Mouse (Mus musculus) stomach, postnatal 0 days (tissue): ENCODE results near the gene Wnt7a. TPM values are rescaled to one million over a fixed set of nuclear protein-coding genes. Genes with fewer than 3 reads are reported as not detected.

Source experiments
- ATAC-seq: fragments of 200-750 bp; cut with Nextera tagmentation; 2 replicates; pipeline ENCODE4 v1.8.0; 2017; ENCODE audit not compliant: low FRiP score, low TSS enrichment
- DNase-seq: peaks from one replicate; pipeline ENCODE4 v3.0.0-alpha.2; 2016; ENCODE audit warnings: low spot score
- H3K27ac ChIP-seq: fragments of 300-500 bp; sonication (generic); replicated peaks from 2 replicates; pipeline ENCODE4 v1.5.1; 2014; ENCODE audit warnings: mild to moderate bottlenecking, control low read depth
- H3K27me3 ChIP-seq: fragments of 300-500 bp; sonication (generic); 2 replicates; pipeline ENCODE4 v1.6.1; 2014; ENCODE audit warnings: low read length; ENCODE audit not compliant: control insufficient read depth, insufficient read depth
- H3K36me3 ChIP-seq: fragments of 300-500 bp; sonication (generic); 2 replicates; pipeline ENCODE4 v1.6.1; 2014; ENCODE audit warnings: low read length, mixed read lengths; ENCODE audit not compliant: control insufficient read depth, insufficient read depth
- H3K4me1 ChIP-seq: fragments of 300-500 bp; sonication (generic); replicated peaks from 2 replicates; pipeline ENCODE4 v1.6.1; 2014; ENCODE audit warnings: antibody characterized with exemption; ENCODE audit not compliant: control insufficient read depth, insufficient read depth
- H3K4me2 ChIP-seq: fragments of 300-500 bp; sonication (generic); replicated peaks from 2 replicates; pipeline ENCODE4 v1.6.1; 2014; ENCODE audit warnings: low read depth, mild to moderate bottlenecking, control low read depth, moderate library complexity
- H3K4me3 ChIP-seq: fragments of 300-500 bp; sonication (generic); 2 replicates; pipeline ENCODE4 v1.5.1; 2014; ENCODE audit warnings: low read depth, low read length, control low read depth
- H3K9ac ChIP-seq: fragments of 300-500 bp; sonication (generic); 2 replicates; pipeline ENCODE4 v1.6.1; 2014; ENCODE audit warnings: mild to moderate bottlenecking, low read length, control low read depth, mixed read lengths
- H3K9me3 ChIP-seq: fragments of 300-500 bp; sonication (generic); 2 replicates; pipeline ENCODE4 v1.6.1; 2016; ENCODE audit warnings: low read length; ENCODE audit not compliant: control insufficient read depth
- CTCF ChIP-seq: IDR thresholded peaks from 2 replicates; pipeline ENCODE4 v1.5.1; 2016; ENCODE audit warnings: antibody characterized with exemption, low read depth, mild to moderate bottlenecking, moderate library complexity
- EP300 ChIP-seq: optimal IDR thresholded peaks from 2 replicates; pipeline ENCODE3; 2016; ENCODE audit warnings: antibody characterized with exemption
- WGBS: fragments of 180-500 bp; shearing (Covaris S2); extraction: QIAGEN DNeasy Blood & Tissue Kit; methylation state at CpG from one replicate; pipeline ENCODE4 v1.1.7; 2014; 5-methylcytosine and 5-hydroxymethylcytosine counted together
- polyA plus RNA-seq: library from polyadenylated mRNA; unstranded; fragments of >200 nt; fragmentation: Nextera tagmentation; extraction: Ambion mirVana; gene quantifications from 2 replicates; pipeline ENCODE4 v1.2.1, GENCODE M21; 2015

Wnt7a gene
- polyA plus RNA-seq, 1 experiment from 2014 or later = not detected

- ATAC-seq = no peak
Measured at GRCm38 (mm10) chr6:91346071-91346905, 64.9 kb downstream of the Wnt7a start.

GRCm38 (mm10) chr6:91345091-91345490 lies 66.1 kb downstream of the Wnt7a start:
- WGBS = 68% methylated on average over 5 of the region's 5 CpGs
- H3K4me3 ChIP-seq = no peak overlapping the region
- no peaks in the 10 kb centered on the region for H3K9me3 ChIP-seq
- ATAC-seq = no peak
- TF ChIP-seq EP300 (no peak), CTCF (no peak)
- H3K27ac ChIP-seq = no peak overlapping the region
- H3K4me1 ChIP-seq = no peaks in the 10 kb centered on the region
- DNase-seq = no peak
- H3K27me3 ChIP-seq = no peaks in the 10 kb centered on the region
- H3K9ac ChIP-seq = no peak overlapping the region
- H3K36me3 ChIP-seq = no peaks in the 10 kb centered on the region
- H3K4me2 ChIP-seq = no peak overlapping the region

More at GRCm38 (mm10) chr6:91346071-91346905, 64.9 kb downstream of the Wnt7a start:
- Histone ChIP-seq H3K27me3 (no peaks in the 10 kb centered on the region), H3K4me1 (no peaks in the 10 kb centered on the region), H3K4me2 (no peak overlapping the region), H3K36me3 (no peaks in the 10 kb centered on the region), H3K9ac (no peak overlapping the region), H3K27ac (no peak overlapping the region), H3K9me3 (no peaks in the 10 kb centered on the region), H3K4me3 (no peak overlapping the region)
- whole genome bisulfite sequencing = 52% methylated on average over 10 of the region's 10 CpGs
- no peak for TF ChIP-seq EP300
- TF ChIP-seq CTCF = no peak
- no peak for DNase-seq

- ATAC-seq (no peak), DNase-seq (no peak)
- Histone ChIP-seq H3K9me3 (no peaks in the 10 kb centered on the region), H3K4me1 (no peaks in the 10 kb centered on the region), H3K27me3 (no peaks in the 10 kb centered on the region), H3K4me2 (no peak overlapping the region), H3K4me3 (no peak overlapping the region), H3K9ac (no peak overlapping the region), H3K36me3 (no peaks in the 10 kb centered on the region), H3K27ac (no peak overlapping the region)
- WGBS = 65% methylated on average over 8 of the region's 8 CpGs
- TF ChIP-seq EP300 (no peak), CTCF (no peak)
Measured at GRCm38 (mm10) chr6:91339612-91340246, 71.4 kb downstream of the Wnt7a start.

GRCm38 (mm10) chr6:91335470-91335869 lies 75.7 kb downstream of the Wnt7a start:
- no peak overlapping the region for H3K27ac ChIP-seq
- no peak overlapping the region for H3K9ac ChIP-seq
- WGBS = 61% methylated on average over 1 of the region's 1 CpGs
- no peaks in the 10 kb centered on the region for H3K27me3 ChIP-seq
- no peaks in the 10 kb centered on the region for H3K4me1 ChIP-seq
- TF ChIP-seq EP300 (no peak), CTCF (no peak)
- no peak for DNase-seq
- no peak for ATAC-seq
- H3K36me3 ChIP-seq = no peaks in the 10 kb centered on the region
- H3K4me3 ChIP-seq = no peak overlapping the region
- H3K4me2 ChIP-seq = no peak overlapping the region
- H3K9me3 ChIP-seq = no peaks in the 10 kb centered on the region

GRCm38 (mm10) chr6:91331886-91332285 lies 79.3 kb downstream of the Wnt7a start:
- ATAC-seq = no peak
- DNase-seq = no peak
- Histone ChIP-seq H3K4me2 (no peak overlapping the region), H3K36me3 (no peaks in the 10 kb centered on the region), H3K27me3 (no peaks in the 10 kb centered on the region), H3K4me1 (no peaks in the 10 kb centered on the region), H3K27ac (no peak overlapping the region), H3K9me3 (no peaks in the 10 kb centered on the region), H3K4me3 (no peak overlapping the region), H3K9ac (no peak overlapping the region)
- 91% methylated on average over 8 of the region's 8 CpGs for WGBS
- TF ChIP-seq CTCF (no peak), EP300 (no peak)

GRCm38 (mm10) chr6:91325556-91325955 lies 85.6 kb downstream of the Wnt7a start:
- Histone ChIP-seq H3K4me1 (no peaks in the 10 kb centered on the region), H3K4me3 (no peak overlapping the region), H3K4me2 (no peak overlapping the region), H3K27me3 (no peaks in the 10 kb centered on the region), H3K9ac (no peak overlapping the region), H3K36me3 (no peaks in the 10 kb centered on the region), H3K27ac (no peak overlapping the region), H3K9me3 (no peaks in the 10 kb centered on the region)
- no peak for TF ChIP-seq CTCF
- no peak for TF ChIP-seq EP300
- DNase-seq = no peak
- no peak for ATAC-seq
- 81% methylated on average over 4 of the region's 4 CpGs for WGBS
